Mouse (Mus musculus): ENCODE results near the gene Fstl3. TPM values are rescaled to one million over a fixed set of nuclear protein-coding genes. Genes with fewer than 3 reads are reported as not detected.

Fstl3 gene
- polyA plus RNA-seq, 1 experiment from 2014 or later, result 0.58 TPM

DNA sequence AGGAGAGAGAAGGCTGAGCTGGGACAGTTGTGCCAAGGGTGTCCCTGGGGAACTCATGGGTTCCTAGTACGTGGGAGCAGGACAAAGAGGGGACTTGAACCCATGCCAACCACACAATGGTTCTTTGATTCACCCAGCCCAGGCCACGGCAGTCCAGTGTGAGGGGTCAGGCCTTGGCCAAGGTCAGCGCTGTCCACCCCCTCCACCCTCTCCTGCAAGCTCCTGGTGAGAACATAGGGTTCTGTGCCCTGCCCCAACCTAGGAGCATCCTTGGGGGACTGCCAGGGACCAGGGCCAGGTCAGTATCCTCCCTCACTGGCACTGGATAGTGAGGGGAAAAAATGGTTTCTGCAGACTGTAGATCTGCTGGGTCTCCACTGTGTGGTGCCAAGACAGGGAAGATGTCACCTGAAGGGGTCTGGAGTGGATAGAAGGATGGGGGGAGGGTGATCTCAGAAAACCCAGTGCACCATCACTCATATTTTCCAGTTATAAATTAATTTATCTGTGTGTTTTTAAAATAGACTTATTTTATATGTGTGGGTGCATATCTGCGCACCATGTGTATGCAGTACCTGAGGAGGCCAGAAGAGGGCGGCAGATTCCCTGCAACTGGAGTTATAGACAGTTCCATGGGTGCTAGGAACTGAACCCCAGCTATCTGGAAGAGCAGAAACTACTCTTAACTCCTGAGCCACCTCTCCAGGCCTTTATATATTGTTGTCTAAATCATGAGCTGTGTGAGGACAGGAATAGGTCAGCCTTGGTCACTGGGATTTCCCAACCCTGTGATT, 2.4 kb upstream of the Fstl3 start:
- Histone ChIP-seq H3K4me3 (replicated peaks) (no peak overlapping the region), H3K36me3 (no peaks in the 10 kb centered on the region), H3K27me3 (peaks cover 43% of the 10 kb centered on the region), H3K9ac (no peak overlapping the region), H3K27ac (no peak overlapping the region), H3K4me1 (replicated peaks) (peaks cover 16% of the 10 kb centered on the region), H3K4me2 (no peak overlapping the region), H3K9me3 (replicated peaks) (no peaks in the 10 kb centered on the region; the same call in 1 of the 2 replicates)
- ATAC-seq (ENCODE audit: low read depth), result no peak
- DNase-seq, result no peak
- 60% methylated on average over 5 of the region's 5 CpGs for WGBS (ENCODE audit: insufficient replicate concordance)

DNA sequence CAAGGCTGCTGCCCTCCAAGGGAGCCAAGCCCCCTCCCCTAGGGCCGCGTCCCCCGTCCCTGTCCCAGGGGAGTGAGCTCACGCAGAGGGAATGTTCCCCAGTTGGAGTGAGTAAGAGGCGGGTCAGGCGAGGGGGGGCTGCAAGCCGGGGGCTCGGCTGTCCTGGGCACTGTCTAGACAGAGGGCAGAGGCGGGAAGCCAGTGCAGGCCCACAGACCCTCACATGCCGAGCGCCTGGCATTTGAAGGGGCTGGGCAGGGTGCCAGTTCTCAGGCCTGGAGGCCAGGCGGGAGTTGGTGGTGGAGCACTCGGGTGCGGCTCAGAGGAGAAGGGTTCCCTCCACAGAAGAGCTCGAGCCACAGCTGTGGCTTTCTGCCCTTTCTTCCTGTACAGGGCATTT, 934 bp downstream of the Fstl3 start:
- Histone ChIP-seq H3K27ac (no peak overlapping the region), H3K9ac (no peak overlapping the region), H3K4me3 (replicated peaks) (no peak overlapping the region), H3K4me2 (no peak overlapping the region), H3K27me3 (peaks cover 58% of the 10 kb centered on the region), H3K4me1 (replicated peaks) (peaks cover 39% of the 10 kb centered on the region), H3K36me3 (no peaks in the 10 kb centered on the region), H3K9me3 (replicated peaks) (no peaks in the 10 kb centered on the region; the same call in 1 of the 2 replicates)
- ATAC-seq (ENCODE audit: low read depth) (no peak), DNase-seq (no peak)
- 35% methylated on average over 15 of the region's 15 CpGs for WGBS (ENCODE audit: insufficient replicate concordance)

DNA sequence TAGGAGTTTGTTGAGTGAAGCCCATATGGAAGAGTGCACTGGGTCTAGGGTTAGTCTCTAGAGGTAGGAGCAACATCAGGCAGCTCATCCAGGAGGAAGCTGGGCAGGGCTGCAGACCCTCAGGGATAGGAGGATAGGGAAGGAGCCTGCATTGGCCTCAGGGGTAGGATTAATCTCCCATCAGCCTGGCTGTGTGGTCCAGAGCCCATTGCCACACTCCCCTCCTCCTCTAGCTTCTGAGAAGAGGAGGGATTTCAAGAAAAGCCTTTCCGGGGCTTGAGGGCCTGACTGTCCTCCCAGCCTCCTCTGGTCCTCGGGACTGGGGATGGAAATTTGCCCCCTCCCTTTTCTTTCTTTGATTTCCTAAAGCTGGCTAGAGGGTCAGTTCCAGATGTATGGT, 2.1 kb downstream of the Fstl3 start:
- Histone ChIP-seq H3K4me1 (replicated peaks) (peaks cover 39% of the 10 kb centered on the region), H3K27ac (no peak overlapping the region), H3K9me3 (replicated peaks) (no peaks in the 10 kb centered on the region; the same call in 1 of the 2 replicates), H3K36me3 (no peaks in the 10 kb centered on the region), H3K9ac (no peak overlapping the region), H3K4me3 (replicated peaks) (no peak overlapping the region), H3K27me3 (peaks cover 62% of the 10 kb centered on the region), H3K4me2 (peak overlapping the region; percentile 75)
- ATAC-seq (ENCODE audit: low read depth) (no peak), DNase-seq (no peak)
- 25% methylated on average over 2 of the region's 2 CpGs for WGBS (ENCODE audit: insufficient replicate concordance)

DNA sequence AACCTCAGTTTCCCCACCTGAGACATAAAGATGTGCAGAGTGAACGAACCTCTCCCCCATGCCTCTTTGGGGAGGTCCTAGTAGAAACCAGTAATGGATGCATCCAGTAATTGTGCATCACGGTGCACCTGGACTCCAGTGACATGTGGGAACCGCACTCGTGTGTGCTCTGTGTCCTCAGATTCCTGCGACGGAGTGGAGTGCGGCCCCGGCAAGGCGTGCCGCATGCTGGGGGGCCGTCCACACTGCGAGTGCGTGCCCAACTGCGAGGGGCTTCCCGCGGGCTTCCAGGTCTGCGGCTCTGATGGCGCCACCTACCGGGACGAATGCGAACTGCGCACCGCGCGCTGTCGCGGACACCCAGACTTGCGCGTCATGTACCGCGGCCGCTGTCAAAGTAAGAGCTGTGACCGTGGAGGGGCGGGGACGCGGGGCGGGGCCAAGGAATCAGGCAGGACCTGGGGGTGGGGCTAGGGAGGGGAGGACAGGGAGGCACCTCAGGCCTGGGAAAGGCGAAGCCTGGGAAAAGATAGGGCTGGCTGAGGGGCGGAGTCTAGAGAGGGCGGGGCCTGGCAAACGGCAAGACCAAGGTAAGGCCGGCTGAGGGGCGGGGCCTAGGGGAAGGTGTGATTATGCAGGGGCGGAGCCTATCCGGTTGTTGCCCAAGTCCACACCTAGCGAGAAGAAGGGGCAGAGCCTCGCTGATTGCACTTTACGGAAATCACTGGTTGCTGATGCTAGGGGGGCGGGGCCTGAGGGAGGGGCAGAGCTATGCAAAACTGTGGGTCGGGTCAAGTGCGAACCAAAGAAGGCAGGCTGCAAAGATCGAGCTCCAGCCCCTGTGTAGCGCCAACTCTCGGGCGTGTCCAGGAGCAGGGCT, 3.0 kb downstream of the Fstl3 start:
- Histone ChIP-seq H3K4me3 (replicated peaks) (peak overlapping the region; percentile 54), H3K27me3 (peaks cover 68% of the 10 kb centered on the region), H3K4me1 (replicated peaks) (peaks cover 39% of the 10 kb centered on the region), H3K9me3 (replicated peaks) (no peaks in the 10 kb centered on the region; the same call in 1 of the 2 replicates), H3K9ac (no peak overlapping the region), H3K36me3 (no peaks in the 10 kb centered on the region), H3K27ac (peak overlapping the region; percentile 47), H3K4me2 (peak overlapping the region; percentile 75)
- DNase-seq (peak; percentile 96), ATAC-seq (ENCODE audit: low read depth) (peak; percentile 85)
- 2% methylated on average over 55 of the region's 55 CpGs for WGBS (ENCODE audit: insufficient replicate concordance)

DNA sequence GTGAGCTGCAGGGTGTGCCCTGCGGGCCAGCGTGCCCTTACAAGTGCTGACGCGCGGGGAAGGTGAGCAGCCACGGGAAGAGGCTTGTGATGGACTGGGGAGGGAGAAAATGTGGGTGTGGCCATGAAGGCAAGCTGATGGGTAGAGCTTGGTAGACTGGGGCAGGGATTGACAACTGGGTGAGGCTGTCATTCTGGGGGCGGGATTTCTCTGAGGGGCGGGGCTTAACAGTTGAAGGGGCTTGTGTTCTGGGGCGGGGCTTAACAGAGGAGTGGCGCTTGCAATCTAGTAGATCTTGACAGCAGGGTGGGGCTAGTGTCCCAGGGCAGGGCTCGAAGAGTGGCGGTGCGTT, 3.6 kb downstream of the Fstl3 start:
- H3K4me2 ChIP-seq, result peak overlapping the region; percentile 75
- no peak overlapping the region for H3K9ac ChIP-seq
- peaks cover 39% of the 10 kb centered on the region for H3K4me1 ChIP-seq (replicated peaks)
- peak overlapping the region; percentile 47 for H3K27ac ChIP-seq
- H3K4me3 ChIP-seq (replicated peaks), result peak overlapping the region; percentile 54
- DNase-seq (no peak), ATAC-seq (ENCODE audit: low read depth) (no peak)
- H3K9me3 ChIP-seq (replicated peaks), result no peaks in the 10 kb centered on the region
- under 1% methylated on average over 13 of the region's 13 CpGs for WGBS (ENCODE audit: insufficient replicate concordance)
- H3K36me3 ChIP-seq, result no peaks in the 10 kb centered on the region
- H3K27me3 ChIP-seq, result peaks cover 68% of the 10 kb centered on the region

DNA sequence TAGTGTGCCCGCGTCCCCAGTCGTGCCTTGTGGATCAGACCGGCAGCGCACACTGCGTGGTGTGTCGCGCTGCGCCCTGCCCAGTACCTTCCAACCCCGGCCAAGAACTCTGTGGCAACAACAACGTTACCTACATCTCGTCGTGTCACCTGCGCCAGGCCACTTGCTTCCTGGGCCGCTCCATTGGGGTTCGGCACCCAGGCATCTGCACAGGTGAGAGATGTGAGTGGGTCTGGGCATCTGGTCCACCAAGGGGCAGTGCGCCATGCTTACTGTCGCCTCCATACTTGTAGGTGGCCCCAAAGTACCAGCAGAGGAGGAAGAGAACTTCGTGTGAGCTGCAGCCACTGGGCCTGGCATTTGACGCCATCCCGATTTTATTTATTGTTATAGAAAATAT, 4.1 kb downstream of the Fstl3 start:
- no peak overlapping the region for H3K27ac ChIP-seq
- no peak overlapping the region for H3K9ac ChIP-seq

DNA sequence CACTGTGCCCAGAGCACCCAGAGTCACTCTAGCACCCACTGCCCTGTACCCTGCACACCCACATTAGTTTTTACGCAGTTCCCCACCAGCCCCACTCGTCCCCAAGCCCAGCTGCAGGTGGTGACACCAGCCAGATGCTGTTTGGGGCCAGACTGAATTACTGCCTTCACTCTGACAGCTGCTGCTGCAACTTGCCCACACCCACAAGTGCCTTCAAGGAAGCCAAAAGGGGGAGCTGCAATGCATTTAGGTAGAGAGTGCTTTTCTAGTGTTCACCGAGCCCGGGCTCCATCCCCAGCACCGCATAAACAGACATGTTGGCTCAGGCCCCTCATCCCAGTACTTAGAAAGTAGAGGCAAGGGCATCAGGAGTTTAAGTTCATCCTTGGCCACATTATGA, 4.9 kb downstream of the Fstl3 start:
- 54% methylated on average over 5 of the region's 5 CpGs for WGBS (ENCODE audit: insufficient replicate concordance)
- H3K27ac ChIP-seq, result no peak overlapping the region
- no peak overlapping the region for H3K4me3 ChIP-seq (replicated peaks)
- no peaks in the 10 kb centered on the region for H3K36me3 ChIP-seq
- H3K27me3 ChIP-seq, result peaks cover 59% of the 10 kb centered on the region
- H3K9ac ChIP-seq, result no peak overlapping the region
- H3K4me2 ChIP-seq, result no peak overlapping the region
- peaks cover 37% of the 10 kb centered on the region for H3K4me1 ChIP-seq (replicated peaks)
- no peaks in the 10 kb centered on the region for H3K9me3 ChIP-seq (replicated peaks)
- no peak for DNase-seq
- ATAC-seq (ENCODE audit: low read depth), result no peak

More for the DNA sequence above, 4.1 kb downstream of the Fstl3 start:
- Histone ChIP-seq H3K27me3 (peaks cover 67% of the 10 kb centered on the region), H3K4me2 (peak overlapping the region; percentile 75), H3K9me3 (replicated peaks) (no peaks in the 10 kb centered on the region), H3K4me1 (replicated peaks) (peaks cover 39% of the 10 kb centered on the region), H3K4me3 (replicated peaks) (peak overlapping the region; percentile 54), H3K36me3 (no peaks in the 10 kb centered on the region)
- DNase-seq (no peak), ATAC-seq (ENCODE audit: low read depth) (no peak)
- 24% methylated on average over 21 of the region's 21 CpGs for WGBS (ENCODE audit: insufficient replicate concordance)

DNA sequence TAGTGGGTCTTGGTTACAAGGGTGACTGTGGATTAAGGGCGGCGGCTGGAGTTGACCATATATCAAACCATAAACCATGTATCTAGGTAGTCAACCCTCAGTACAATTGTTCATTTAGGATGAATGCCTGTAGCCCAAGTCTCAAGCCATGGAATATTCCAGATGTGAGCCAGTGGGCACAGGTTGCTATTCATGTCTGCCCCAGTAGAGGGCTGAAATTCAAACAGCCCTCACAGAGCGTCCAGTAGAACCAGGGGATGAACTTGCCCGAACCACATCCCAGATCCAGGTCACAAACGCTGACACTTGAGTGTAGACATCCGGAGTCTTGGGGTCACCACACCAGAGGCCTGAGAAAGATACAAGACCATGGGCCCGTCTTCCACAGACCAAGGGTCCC, 6.0 kb downstream of the Fstl3 start:
- Histone ChIP-seq H3K4me3 (replicated peaks) (no peak overlapping the region), H3K4me2 (no peak overlapping the region), H3K4me1 (replicated peaks) (peaks cover 29% of the 10 kb centered on the region), H3K9me3 (replicated peaks) (no peaks in the 10 kb centered on the region), H3K27me3 (peaks cover 48% of the 10 kb centered on the region), H3K27ac (no peak overlapping the region), H3K36me3 (no peaks in the 10 kb centered on the region), H3K9ac (no peak overlapping the region)
- no peak for DNase-seq
- no peak for ATAC-seq (ENCODE audit: low read depth)
- WGBS (ENCODE audit: insufficient replicate concordance), result 60% methylated on average over 7 of the region's 7 CpGs

DNA sequence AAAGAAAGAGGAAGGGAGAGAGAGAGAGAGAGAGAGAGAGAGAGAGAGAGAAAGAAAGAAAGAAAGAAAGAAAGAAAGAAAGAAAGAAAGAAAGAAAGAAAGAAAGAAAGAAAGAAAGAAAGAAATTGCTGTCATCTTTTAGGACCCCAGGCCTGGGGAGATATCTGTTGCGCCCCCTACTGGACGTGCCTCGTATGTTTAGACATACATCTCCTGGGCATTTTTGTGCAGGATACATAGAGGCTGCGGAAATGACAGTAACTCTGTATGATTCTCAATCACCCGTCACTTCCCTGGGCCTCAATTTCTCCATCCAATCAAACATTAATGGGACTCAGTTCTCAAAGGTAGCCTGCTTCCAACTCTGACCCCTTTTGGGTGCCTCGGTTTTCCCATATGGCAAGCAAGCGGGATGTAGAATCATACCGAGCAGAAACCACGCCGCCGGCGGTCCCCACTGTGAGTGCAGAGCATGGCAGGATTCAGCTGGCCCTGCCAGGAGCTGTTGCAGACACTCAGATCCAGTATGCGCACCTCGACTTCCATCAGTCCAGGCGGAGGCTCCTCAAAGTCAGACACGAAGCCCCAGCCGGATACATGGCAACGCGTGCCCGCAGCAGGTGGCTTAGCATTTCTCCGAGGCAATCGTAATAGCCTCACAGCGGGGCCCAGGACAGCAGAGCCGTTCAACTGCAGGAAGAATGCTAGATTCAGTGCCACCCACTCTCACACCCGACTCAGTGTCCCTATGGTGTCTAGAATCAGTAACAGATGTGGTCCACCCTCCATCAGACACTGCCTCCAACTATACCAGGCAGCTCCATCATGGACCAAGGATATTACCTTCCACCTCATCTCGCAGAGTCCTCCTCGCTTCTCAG, 7.1 kb downstream of the Fstl3 start:
- peaks cover 37% of the 10 kb centered on the region for H3K27me3 ChIP-seq
- no peak overlapping the region for H3K9ac ChIP-seq
- no peaks in the 10 kb centered on the region for H3K36me3 ChIP-seq
- H3K9me3 ChIP-seq (replicated peaks), result no peaks in the 10 kb centered on the region
- peaks cover 29% of the 10 kb centered on the region for H3K4me1 ChIP-seq (replicated peaks)
- DNase-seq (peak; percentile 45), ATAC-seq (ENCODE audit: low read depth) (no peak)
- no peak overlapping the region for H3K4me3 ChIP-seq (replicated peaks)
- H3K27ac ChIP-seq, result no peak overlapping the region
- 44% methylated on average over 27 of the region's 27 CpGs for WGBS (ENCODE audit: insufficient replicate concordance)
- H3K4me2 ChIP-seq, result no peak overlapping the region

DNA sequence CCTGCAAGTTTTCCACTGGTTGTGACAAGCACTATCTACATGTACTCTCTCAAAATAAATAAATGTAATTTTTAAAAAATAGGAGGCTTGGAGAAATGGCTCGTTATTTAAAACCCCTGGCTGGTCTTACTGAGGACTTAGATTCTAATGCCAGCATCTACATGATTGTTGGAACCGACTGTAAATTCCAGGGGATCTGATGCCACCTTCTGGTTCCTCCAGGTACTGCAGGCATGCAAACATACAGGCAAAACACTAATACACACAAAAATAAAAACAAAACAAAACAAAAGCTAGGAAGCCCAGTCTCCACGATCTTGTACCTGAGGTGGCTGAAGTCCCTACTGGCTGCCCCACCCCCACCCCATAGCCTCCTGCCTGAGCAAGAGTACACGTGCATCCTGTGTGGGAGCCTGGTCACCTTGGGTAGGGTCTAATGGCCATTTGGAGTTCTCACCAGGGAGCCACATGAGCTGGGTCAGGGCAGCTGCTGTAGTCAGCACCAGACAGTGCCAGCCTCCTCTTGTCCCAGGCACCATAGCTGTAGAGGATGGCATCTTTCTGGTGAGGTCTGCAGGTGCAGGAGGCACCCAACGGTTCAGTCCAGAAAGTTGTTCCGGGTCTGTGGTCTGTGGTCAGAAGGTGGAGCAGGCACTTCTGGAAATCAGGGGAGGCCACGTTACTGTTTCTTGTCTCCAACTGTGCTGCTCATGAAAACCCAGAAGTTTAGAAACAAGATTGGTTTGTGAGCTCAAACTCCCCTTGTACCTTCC, 11.5 kb downstream of the Fstl3 start:
- 14% methylated on average over 7 of the region's 7 CpGs for WGBS (ENCODE audit: insufficient replicate concordance)
- H3K9me3 ChIP-seq (replicated peaks), result no peaks in the 10 kb centered on the region
- no peak overlapping the region for H3K9ac ChIP-seq
- ATAC-seq (ENCODE audit: low read depth) (no peak), DNase-seq (peak; percentile 56)
- no peak overlapping the region for H3K4me3 ChIP-seq (replicated peaks)
- no peak overlapping the region for H3K27ac ChIP-seq
- H3K4me2 ChIP-seq, result no peak overlapping the region
- H3K27me3 ChIP-seq, result peaks cover 9% of the 10 kb centered on the region
- peaks cover 8% of the 10 kb centered on the region for H3K4me1 ChIP-seq (replicated peaks)
- H3K36me3 ChIP-seq, result no peaks in the 10 kb centered on the region

Data from liver, embryonic 13.5 days (tissue).